Mouse (Mus musculus): ENCODE measurements at regions not wholly inside any gene's neighbourhood (a gene's known extent, or its start where the extent isn't known, plus 50 kb on each side); places are given as distances from the start of the nearest gene placed in this dataset.

DNA sequence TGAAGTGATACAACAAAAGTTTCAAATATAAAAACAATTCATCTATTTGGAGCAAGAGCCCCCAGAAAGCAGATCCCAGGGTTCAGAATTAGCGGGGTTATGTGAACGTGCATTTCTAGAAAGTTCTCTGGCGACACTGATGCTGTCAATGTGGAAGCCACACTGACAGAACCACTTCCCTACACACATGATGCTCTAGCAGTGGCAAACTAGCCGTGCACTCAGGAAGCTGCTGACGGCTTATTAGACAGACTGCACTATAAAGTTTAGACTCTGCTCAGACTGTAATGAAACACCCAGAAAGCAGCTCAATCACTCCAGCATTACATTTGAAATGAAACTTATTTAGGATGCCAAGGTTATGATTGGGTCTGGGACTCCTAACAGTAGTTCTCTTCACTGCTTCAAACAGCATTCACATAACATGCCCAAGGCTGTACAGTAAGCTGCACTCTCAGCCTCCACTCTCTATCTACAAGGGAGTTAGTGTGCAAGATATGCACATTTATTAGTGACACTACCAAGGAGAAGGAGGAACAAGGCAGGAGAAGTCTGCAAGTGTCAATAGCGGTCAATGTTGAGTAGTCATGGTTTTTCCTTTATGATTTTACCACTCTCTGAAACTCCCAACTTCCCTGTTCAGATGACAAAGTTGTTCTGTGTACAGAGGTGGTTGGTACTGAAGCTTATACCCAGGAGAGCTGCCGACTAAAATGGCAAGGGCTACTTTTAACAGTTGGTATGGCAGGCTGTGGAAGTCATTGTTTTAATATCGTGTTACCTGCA, 71.9 kb upstream of the Myo10 start:
- TF ChIP-seq CTCF (IDR thresholded peaks at IDR 0.05; ENCODE audit: borderline replicate concordance, control insufficient read depth, extremely low read depth, insufficient read depth, low read length, poor library complexity) = no peak
- TF ChIP-seq POLR2A (IDR thresholded peaks at IDR 0.05; ENCODE audit: control insufficient read depth, extremely low read depth, insufficient read depth, low read length, poor library complexity) = no peak

Measured in thymus, adult 2 months (tissue).